Mouse (Mus musculus) adrenal gland, postnatal 10 days (tissue): ENCODE results near the gene Dlx6. TPM values are rescaled to one million over a fixed set of nuclear protein-coding genes. Genes with fewer than 3 reads are reported as not detected.

Experiments
- DNase-seq: peaks from one replicate; pipeline ENCODE4 v3.0.0; 2021; ENCODE audit warnings: mixed read lengths
- total RNA-seq, 2 experiments: library from RNA; stranded (reverse); gene quantifications; 2 replicates each; pipeline ENCODE4 v1.2.3; 2021

Dlx6 gene
- total RNA-seq, 2 experiments from 2014 or later = 0.57 TPM; not detected in 1

- no peak for DNase-seq
These were observed 3.2 kb upstream of the Dlx6 start for GRCm38 (mm10) chr6:6859950-6860410.

DNA sequence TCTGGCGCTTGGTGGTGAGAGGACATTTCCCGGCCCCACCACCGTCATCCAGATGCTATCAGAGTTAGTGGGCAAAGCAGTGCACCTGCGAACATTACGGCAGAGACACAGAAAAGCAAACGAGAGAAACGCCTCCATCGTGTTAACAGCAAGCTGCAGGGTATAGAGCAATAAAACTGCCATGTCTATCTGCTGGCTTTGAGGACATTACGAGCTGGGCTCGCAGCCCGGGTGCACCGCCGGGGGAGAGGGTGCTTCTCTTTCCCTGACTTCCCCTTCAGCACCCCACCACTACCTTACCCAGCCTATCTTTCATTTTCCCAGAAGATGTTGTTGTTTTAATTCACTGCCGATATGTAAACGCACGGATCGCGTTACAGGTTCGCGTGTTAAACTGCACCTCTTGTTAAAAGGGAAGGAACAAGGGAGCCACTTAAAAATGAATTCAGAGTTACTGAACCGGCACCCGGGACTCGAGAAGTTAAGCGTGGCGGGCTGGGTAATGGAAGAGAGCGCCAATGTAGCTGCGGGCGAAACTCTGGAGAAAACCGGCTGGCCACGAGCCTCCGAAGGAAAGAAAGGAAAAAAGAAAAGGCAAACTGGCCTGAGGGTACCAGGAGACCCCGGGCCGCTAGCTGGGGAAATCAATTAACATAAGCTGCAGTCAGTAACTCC is 2.6 kb upstream of the Dlx6 start:
- no peak for DNase-seq

GRCm38 (mm10) chr6:6861086-6861797 is 1.9 kb upstream of the Dlx6 start:
- no peak for DNase-seq

DNA sequence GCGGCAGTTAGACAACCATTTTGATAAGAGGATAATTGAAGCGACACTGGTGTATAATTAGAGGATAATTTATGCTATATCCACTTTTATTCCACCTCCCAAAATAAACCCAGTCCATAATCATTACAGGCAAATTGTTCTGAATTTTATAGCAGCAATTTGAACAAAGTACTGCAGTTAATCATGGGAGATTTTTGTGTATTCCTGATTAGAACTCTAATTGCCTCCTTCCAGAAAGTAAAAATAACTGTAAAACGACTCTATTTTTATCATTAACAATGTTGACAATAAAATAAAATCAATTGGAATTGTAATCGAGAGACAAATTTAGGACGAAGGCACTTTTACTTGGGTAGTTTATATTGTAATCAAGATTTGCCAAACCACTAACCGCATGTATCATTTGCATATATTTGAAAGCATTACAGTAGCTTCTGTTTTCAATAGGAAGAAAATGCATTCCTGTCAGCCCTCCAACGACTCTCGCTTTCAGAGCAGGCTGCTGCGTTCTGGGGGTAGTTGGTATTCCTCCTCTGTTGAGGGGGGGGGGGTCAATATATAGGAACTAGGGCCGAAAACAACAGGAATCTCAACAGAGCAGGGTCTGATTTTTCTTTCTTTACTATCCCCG is 1.2 kb upstream of the Dlx6 start:
- no peak for DNase-seq

- DNase-seq = peak; percentile 61
These were observed 523 bp upstream of the Dlx6 start for GRCm38 (mm10) chr6:6862611-6863010.

DNA sequence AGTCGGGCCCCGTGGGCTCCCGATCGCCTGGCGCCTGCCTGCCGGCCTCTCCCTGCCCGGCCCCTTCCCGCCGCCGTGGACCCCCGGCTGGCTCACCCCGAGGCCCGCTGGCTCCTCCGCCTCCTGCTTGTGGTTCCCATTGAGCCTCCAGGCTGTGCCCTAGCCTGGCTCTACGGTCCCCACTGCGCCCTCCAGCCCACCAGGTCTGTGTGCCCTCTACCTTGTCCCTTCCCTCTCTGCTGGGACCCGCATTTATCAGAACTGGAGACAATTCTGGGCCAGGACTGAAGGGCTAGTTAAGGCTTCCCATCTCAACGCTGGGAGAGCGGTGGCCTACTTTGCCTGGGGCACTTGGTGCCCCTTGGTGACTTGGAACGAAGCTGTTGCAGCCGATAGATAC is 821 bp downstream of the Dlx6 start:
- DNase-seq = no peak

GRCm38 (mm10) chr6:6864441-6865440 is 1.6 kb downstream of the Dlx6 start:
- DNase-seq = no peak

GRCm38 (mm10) chr6:6867031-6867430 is 3.9 kb downstream of the Dlx6 start:
- no peak for DNase-seq

DNA sequence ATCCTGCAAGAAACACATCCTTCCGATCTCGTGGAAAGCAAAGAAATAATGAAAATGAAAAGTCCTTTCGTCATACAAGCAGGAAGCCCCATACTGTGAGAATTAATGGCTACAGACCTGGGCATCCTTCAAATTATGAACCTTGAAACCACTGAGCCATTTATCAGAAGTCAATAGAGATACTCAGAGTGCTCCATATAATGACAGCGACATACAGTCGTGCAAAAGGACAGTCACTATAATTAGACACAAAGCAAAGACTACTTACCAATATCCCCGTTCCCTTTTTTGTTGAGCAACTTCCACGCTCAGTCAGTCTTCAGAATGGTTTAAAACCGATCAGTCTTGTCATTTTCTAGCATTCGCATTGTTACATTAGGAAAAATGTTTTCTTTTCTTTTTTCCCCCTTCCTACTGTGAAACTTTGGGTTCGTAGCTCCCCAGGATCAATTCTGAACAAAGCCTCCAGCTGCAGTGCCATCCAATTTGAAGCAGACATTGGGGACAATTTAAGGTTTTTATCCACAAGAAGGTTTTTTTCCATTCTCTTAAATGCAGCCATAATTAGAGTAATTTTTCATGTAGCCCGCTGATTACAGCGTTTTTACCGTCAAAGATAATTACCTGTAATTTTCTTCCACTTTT is 6.0 kb downstream of the Dlx6 start:
- DNase-seq = no peak

GRCm38 (mm10) chr6:6869961-6870800 is 7.0 kb downstream of the Dlx6 start:
- no peak for DNase-seq

- no peak for DNase-seq
These were observed 7.8 kb downstream of the Dlx6 start for GRCm38 (mm10) chr6:6870876-6871420.

GRCm38 (mm10) chr6:6871692-6872091 is 8.6 kb downstream of the Dlx6 start:
- no peak for DNase-seq

- DNase-seq = no peak
These were observed 9.7 kb downstream of the Dlx6 start for GRCm38 (mm10) chr6:6872873-6873272.

- no peak for DNase-seq
These were observed 10.4 kb downstream of the Dlx6 start for GRCm38 (mm10) chr6:6873476-6874072.

- DNase-seq = no peak
These were observed 11.1 kb downstream of the Dlx6 start for GRCm38 (mm10) chr6:6874073-6874771.

GRCm38 (mm10) chr6:6875136-6875535 is 12.0 kb downstream of the Dlx6 start:
- DNase-seq = no peak

- DNase-seq = no peak
These were observed 12.5 kb downstream of the Dlx6 start for GRCm38 (mm10) chr6:6875676-6876075.

GRCm38 (mm10) chr6:6876231-6876630 is 13.1 kb downstream of the Dlx6 start:
- no peak for DNase-seq

DNA sequence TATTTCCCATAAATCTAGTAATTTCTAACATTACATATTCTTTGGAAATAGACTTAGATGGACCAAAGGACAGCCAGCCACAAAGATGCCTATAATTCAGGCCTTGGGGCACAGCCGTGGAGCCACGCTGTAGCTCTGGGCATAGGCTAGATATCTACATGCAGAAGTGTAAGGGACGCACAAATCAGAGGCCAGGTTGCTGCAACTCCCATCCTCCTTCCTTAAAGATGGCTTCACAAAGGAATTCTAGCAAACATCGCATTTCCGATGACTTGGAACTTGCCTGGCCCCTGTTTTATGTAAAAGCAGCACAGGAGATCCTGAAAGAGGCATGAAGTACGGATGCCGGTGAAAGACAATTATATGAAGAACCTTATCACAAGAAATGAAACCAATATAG is 13.6 kb downstream of the Dlx6 start:
- DNase-seq = no peak
